Mouse (Mus musculus): ENCODE results near the gene Naa11. TPM values are rescaled to one million over a fixed set of nuclear protein-coding genes. Genes with fewer than 3 reads are reported as not detected.

The Naa11 gene
- total and polyA plus RNA-seq, 3 experiments, result 0.11 TPM; not detected in 2

- Histone ChIP-seq H3K36me3 (replicated peaks) (no peaks in the 10 kb centered on the region), H3K4me1 (ENCODE audit: insufficient read depth, low read depth, low read length) (no peaks in the 10 kb centered on the region), H3K27me3 (ENCODE audit: insufficient read depth, low read length) (no peaks in the 10 kb centered on the region), H3K4me3 (ENCODE audit: low read depth, low read length) (no peak overlapping the region), H3K9me3 (replicated peaks) (no peaks in the 10 kb centered on the region; the same call in 1 of the 2 replicates)
- TF ChIP-seq POLR2AphosphoS5 (IDR thresholded peaks at IDR 0.05; ENCODE audit: insufficient replicate concordance, low read depth, low read length), result no peak
- TF ChIP-seq GATA2 (IDR thresholded peaks at IDR 0.05; ENCODE audit: borderline replicate concordance, low read depth, low read length), result no peak
- TF ChIP-seq CTCF (IDR thresholded peaks at IDR 0.05; ENCODE audit: low read depth, low read length), result no peak
- no peak for TF ChIP-seq TAL1 (conservative IDR thresholded peaks at IDR 0.05; ENCODE audit: low read depth, low read length)
- no peak for TF ChIP-seq GATA1 (IDR thresholded peaks at IDR 0.05; ENCODE audit: borderline replicate concordance, low read length)
- ATAC-seq (ENCODE audit: extremely low read depth, insufficient number of reproducible peaks, low FRiP score, poor library complexity, severe bottlenecking), result no peak
- DNase-seq (ENCODE audit: low spot score), result no peak
These were observed 21.5 kb upstream of the Naa11 start for GRCm38 (mm10) chr5:97413716-97414115.

- H3K4me3 ChIP-seq (ENCODE audit: low read depth, low read length), result no peak overlapping the region
- H3K27me3 ChIP-seq (ENCODE audit: insufficient read depth, low read length), result no peaks in the 10 kb centered on the region
- no peaks in the 10 kb centered on the region for H3K4me1 ChIP-seq (ENCODE audit: insufficient read depth, low read depth, low read length)
- no peaks in the 10 kb centered on the region for H3K9me3 ChIP-seq (replicated peaks)
- no peaks in the 10 kb centered on the region for H3K36me3 ChIP-seq (replicated peaks)
- DNase-seq (ENCODE audit: low spot score) (no peak), ATAC-seq (ENCODE audit: extremely low read depth, insufficient number of reproducible peaks, low FRiP score, poor library complexity, severe bottlenecking) (no peak)
- no peak for TF ChIP-seq GATA1 (IDR thresholded peaks at IDR 0.05; ENCODE audit: borderline replicate concordance, low read length)
- no peak for TF ChIP-seq POLR2AphosphoS5 (IDR thresholded peaks at IDR 0.05; ENCODE audit: insufficient replicate concordance, low read depth, low read length)
- no peak for TF ChIP-seq CTCF (IDR thresholded peaks at IDR 0.05; ENCODE audit: low read depth, low read length)
- no peak for TF ChIP-seq GATA2 (IDR thresholded peaks at IDR 0.05; ENCODE audit: borderline replicate concordance, low read depth, low read length)
- no peak for TF ChIP-seq TAL1 (conservative IDR thresholded peaks at IDR 0.05; ENCODE audit: low read depth, low read length)
These were observed 18.0 kb upstream of the Naa11 start for GRCm38 (mm10) chr5:97410190-97410589.

GRCm38 (mm10) chr5:97409234-97409704 is 17.1 kb upstream of the Naa11 start:
- no peaks in the 10 kb centered on the region for H3K36me3 ChIP-seq (replicated peaks)
- H3K4me3 ChIP-seq (ENCODE audit: low read depth, low read length), result no peak overlapping the region
- H3K9me3 ChIP-seq (replicated peaks), result no peaks in the 10 kb centered on the region
- H3K27me3 ChIP-seq (ENCODE audit: insufficient read depth, low read length), result no peaks in the 10 kb centered on the region
- no peaks in the 10 kb centered on the region for H3K4me1 ChIP-seq (ENCODE audit: insufficient read depth, low read depth, low read length)
- DNase-seq (ENCODE audit: low spot score) (no peak), ATAC-seq (ENCODE audit: extremely low read depth, insufficient number of reproducible peaks, low FRiP score, poor library complexity, severe bottlenecking) (no peak)
- TF ChIP-seq GATA1 (IDR thresholded peaks at IDR 0.05; ENCODE audit: borderline replicate concordance, low read length) (no peak), CTCF (IDR thresholded peaks at IDR 0.05; ENCODE audit: low read depth, low read length) (no peak), GATA2 (IDR thresholded peaks at IDR 0.05; ENCODE audit: borderline replicate concordance, low read depth, low read length) (no peak), POLR2AphosphoS5 (IDR thresholded peaks at IDR 0.05; ENCODE audit: insufficient replicate concordance, low read depth, low read length) (no peak), TAL1 (conservative IDR thresholded peaks at IDR 0.05; ENCODE audit: low read depth, low read length) (no peak)

GRCm38 (mm10) chr5:97401042-97401441 is 8.9 kb upstream of the Naa11 start:
- H3K36me3 ChIP-seq (replicated peaks), result no peaks in the 10 kb centered on the region
- H3K27me3 ChIP-seq (ENCODE audit: insufficient read depth, low read length), result no peaks in the 10 kb centered on the region
- no peak overlapping the region for H3K4me3 ChIP-seq (ENCODE audit: low read depth, low read length)
- TF ChIP-seq CTCF (IDR thresholded peaks at IDR 0.05; ENCODE audit: low read depth, low read length) (no peak), POLR2AphosphoS5 (IDR thresholded peaks at IDR 0.05; ENCODE audit: insufficient replicate concordance, low read depth, low read length) (no peak), GATA1 (IDR thresholded peaks at IDR 0.05; ENCODE audit: borderline replicate concordance, low read length) (no peak), GATA2 (IDR thresholded peaks at IDR 0.05; ENCODE audit: borderline replicate concordance, low read depth, low read length) (no peak)
- H3K9me3 ChIP-seq (replicated peaks), result 0 out of 2 replicates have a peak, but pooled peaks cover 3% of the 10 kb centered on the region
- H3K4me1 ChIP-seq (ENCODE audit: insufficient read depth, low read depth, low read length), result no peaks in the 10 kb centered on the region
- ATAC-seq (ENCODE audit: extremely low read depth, insufficient number of reproducible peaks, low FRiP score, poor library complexity, severe bottlenecking) (no peak), DNase-seq (ENCODE audit: low spot score) (no peak)

GRCm38 (mm10) chr5:97397585-97397984 is 5.4 kb upstream of the Naa11 start:
- no peak for DNase-seq (ENCODE audit: low spot score)
- ATAC-seq (ENCODE audit: extremely low read depth, insufficient number of reproducible peaks, low FRiP score, poor library complexity, severe bottlenecking), result peak; percentile 60
- Histone ChIP-seq H3K9me3 (replicated peaks) (0 out of 2 replicates have a peak, but pooled peaks cover 3% of the 10 kb centered on the region), H3K27me3 (ENCODE audit: insufficient read depth, low read length) (no peaks in the 10 kb centered on the region), H3K36me3 (replicated peaks) (no peaks in the 10 kb centered on the region), H3K4me3 (ENCODE audit: low read depth, low read length) (no peak overlapping the region), H3K4me1 (ENCODE audit: insufficient read depth, low read depth, low read length) (no peaks in the 10 kb centered on the region)
- TF ChIP-seq POLR2AphosphoS5 (IDR thresholded peaks at IDR 0.05; ENCODE audit: insufficient replicate concordance, low read depth, low read length) (no peak), GATA1 (IDR thresholded peaks at IDR 0.05; ENCODE audit: borderline replicate concordance, low read length) (no peak), CTCF (IDR thresholded peaks at IDR 0.05; ENCODE audit: low read depth, low read length) (no peak), TAL1 (conservative IDR thresholded peaks at IDR 0.05; ENCODE audit: low read depth, low read length) (no peak), GATA2 (IDR thresholded peaks at IDR 0.05; ENCODE audit: borderline replicate concordance, low read depth, low read length) (no peak)

GRCm38 (mm10) chr5:97387622-97388021 is 4.6 kb downstream of the Naa11 start:
- TF ChIP-seq CTCF (IDR thresholded peaks at IDR 0.05; ENCODE audit: low read depth, low read length) (no peak), GATA2 (IDR thresholded peaks at IDR 0.05; ENCODE audit: borderline replicate concordance, low read depth, low read length) (no peak), POLR2AphosphoS5 (IDR thresholded peaks at IDR 0.05; ENCODE audit: insufficient replicate concordance, low read depth, low read length) (no peak), TAL1 (conservative IDR thresholded peaks at IDR 0.05; ENCODE audit: low read depth, low read length) (no peak), GATA1 (IDR thresholded peaks at IDR 0.05; ENCODE audit: borderline replicate concordance, low read length) (no peak)
- Histone ChIP-seq H3K9me3 (replicated peaks) (peaks cover 10% of the 10 kb centered on the region), H3K4me3 (ENCODE audit: low read depth, low read length) (no peak overlapping the region), H3K36me3 (replicated peaks) (no peaks in the 10 kb centered on the region), H3K27me3 (ENCODE audit: insufficient read depth, low read length) (no peaks in the 10 kb centered on the region), H3K4me1 (ENCODE audit: insufficient read depth, low read depth, low read length) (no peaks in the 10 kb centered on the region)
- ATAC-seq (ENCODE audit: extremely low read depth, insufficient number of reproducible peaks, low FRiP score, poor library complexity, severe bottlenecking) (no peak), DNase-seq (ENCODE audit: low spot score) (no peak)

All from G1E (cell line).